Mouse (Mus musculus): ENCODE measurements around the gene Sim2. TPM values are rescaled to one million over a fixed set of nuclear protein-coding genes. Genes with fewer than 3 reads are reported as not detected.

Sim2 gene
- polyA plus RNA-seq, 1 experiment = 0.09 TPM

- no peak for DNase-seq (ENCODE audit: low read depth)
Observed at GRCm38 (mm10) chr16:94164236-94164635, 79.5 kb downstream of the Sim2 start.

GRCm38 (mm10) chr16:94164978-94165377 lies 80.2 kb downstream of the Sim2 start:
- DNase-seq (ENCODE audit: low read depth) = no peak

GRCm38 (mm10) chr16:94168655-94169545 lies 84.2 kb downstream of the Sim2 start:
- DNase-seq (ENCODE audit: low read depth) = no peak

- no peak for DNase-seq (ENCODE audit: low read depth)
Observed at GRCm38 (mm10) chr16:94170218-94170617, 85.5 kb downstream of the Sim2 start.

GRCm38 (mm10) chr16:94173361-94173760 lies 88.6 kb downstream of the Sim2 start:
- no peak for DNase-seq (ENCODE audit: low read depth)

- DNase-seq (ENCODE audit: low read depth) = no peak
Observed at GRCm38 (mm10) chr16:94175366-94175986, 90.7 kb downstream of the Sim2 start.

Other genes with a start within 250 kb of the Sim2 start
- gene Chaf1b, start 201.0 kb upstream of the Sim2 start, polyA plus RNA-seq (2012; rRNA removed) = 4.5 and 5.3 TPM in 2 replicates
- gene Cldn14, start 76.1 kb upstream of the Sim2 start, polyA plus RNA-seq (2012; rRNA removed) = 72.7 and 87.6 TPM in 2 replicates
- gene Hlcs, start 228.6 kb downstream of the Sim2 start, polyA plus RNA-seq (2012; rRNA removed) = 13.0 and 13.6 TPM in 2 replicates
- 2.5 and 2.7 TPM in 2 replicates for gene Ripply3, start 243.5 kb downstream of the Sim2 start, polyA plus RNA-seq (2012; rRNA removed)

Measured in gonadal fat pad, adult 2 months (tissue).